Mouse (Mus musculus) lung, embryonic 16.5 days (tissue): ENCODE measurements at regions not wholly inside any gene's neighbourhood (a gene's known extent, or its start where the extent isn't known, plus 50 kb on each side); places are given as distances from the start of the nearest gene placed in this dataset.

Experiments
- ATAC-seq: fragments of 200-750 bp; cut with Nextera tagmentation; 2 replicates; pipeline ENCODE4 v1.8.0; 2017; ENCODE audit warnings: low read depth, mild to moderate bottlenecking, moderate library complexity
- H3K27ac ChIP-seq: fragments of 300-500 bp; sonication (generic); 2 replicates; pipeline ENCODE4 v1.5.1; 2014; ENCODE audit warnings: mild to moderate bottlenecking, control low read depth, low read length
- H3K27me3 ChIP-seq: fragments of 300-500 bp; sonication (generic); 2 replicates; pipeline ENCODE4 v1.6.1; 2014; ENCODE audit warnings: low read depth, low read length, mixed read lengths; ENCODE audit not compliant: control insufficient read depth, insufficient read depth
- H3K36me3 ChIP-seq: fragments of 300-500 bp; sonication (generic); 2 replicates; pipeline ENCODE4 v1.6.1; 2014; ENCODE audit warnings: low read length; ENCODE audit not compliant: control insufficient read depth, insufficient read depth
- H3K4me1 ChIP-seq: fragments of 300-500 bp; sonication (generic); replicated peaks from 2 replicates; pipeline ENCODE4 v1.6.1; 2014; ENCODE audit warnings: low read length, mixed read lengths; ENCODE audit not compliant: control insufficient read depth, insufficient read depth
- H3K4me2 ChIP-seq: fragments of 300-500 bp; sonication (generic); 2 replicates; pipeline ENCODE4 v1.6.1; 2014; ENCODE audit warnings: low read depth, low read length, control low read depth
- H3K4me3 ChIP-seq: fragments of 300-500 bp; sonication (generic); 2 replicates; pipeline ENCODE4 v1.5.1; 2014; ENCODE audit warnings: mild to moderate bottlenecking, low read length, control low read depth
- H3K9ac ChIP-seq: fragments of 300-500 bp; sonication (generic); 2 replicates; pipeline ENCODE4 v1.6.1; 2014; ENCODE audit warnings: low read length, control low read depth
- H3K9me3 ChIP-seq: fragments of 300-500 bp; sonication (generic); 2 replicates; pipeline ENCODE4 v1.6.1; 2016; ENCODE audit warnings: low read length; ENCODE audit not compliant: control insufficient read depth
- WGBS: fragments of 180-500 bp; shearing (Covaris S2); extraction: QIAGEN DNeasy Blood & Tissue Kit; methylation state at CpG from one replicate; pipeline ENCODE4 v1.1.7; 2014; 5-methylcytosine and 5-hydroxymethylcytosine counted together

DNA sequence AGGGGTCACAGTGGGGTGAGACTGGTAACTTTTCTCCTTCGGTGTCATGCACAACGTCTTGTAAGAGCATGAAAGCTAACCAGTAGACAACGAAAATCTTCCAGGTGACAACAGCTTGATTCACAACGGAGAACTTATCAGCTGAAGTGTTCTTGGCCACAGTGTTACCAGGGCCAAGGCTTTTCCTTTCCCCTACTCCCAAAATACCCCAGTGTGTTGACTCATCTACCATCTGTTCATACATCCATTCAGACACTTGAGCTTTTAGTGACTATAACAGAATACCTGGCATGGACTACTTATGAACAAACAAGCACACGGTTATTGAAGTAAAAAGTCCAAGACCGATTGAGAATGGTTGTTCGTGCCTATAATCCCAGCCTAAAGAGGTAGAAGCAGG, 122.5 kb downstream of the Rassf10 start:
- Histone ChIP-seq H3K27me3 (no peaks in the 10 kb centered on the region), H3K36me3 (no peaks in the 10 kb centered on the region), H3K9me3 (no peaks in the 10 kb centered on the region), H3K4me1 (peaks cover 3% of the 10 kb centered on the region; the same call in 1 of the 2 replicates), H3K9ac (no peak overlapping the region), H3K4me3 (no peak overlapping the region), H3K4me2 (no peak overlapping the region), H3K27ac (no peak overlapping the region)
- ATAC-seq, result no peak
- WGBS, result 75% methylated on average over 7 of the region's 7 CpGs

DNA sequence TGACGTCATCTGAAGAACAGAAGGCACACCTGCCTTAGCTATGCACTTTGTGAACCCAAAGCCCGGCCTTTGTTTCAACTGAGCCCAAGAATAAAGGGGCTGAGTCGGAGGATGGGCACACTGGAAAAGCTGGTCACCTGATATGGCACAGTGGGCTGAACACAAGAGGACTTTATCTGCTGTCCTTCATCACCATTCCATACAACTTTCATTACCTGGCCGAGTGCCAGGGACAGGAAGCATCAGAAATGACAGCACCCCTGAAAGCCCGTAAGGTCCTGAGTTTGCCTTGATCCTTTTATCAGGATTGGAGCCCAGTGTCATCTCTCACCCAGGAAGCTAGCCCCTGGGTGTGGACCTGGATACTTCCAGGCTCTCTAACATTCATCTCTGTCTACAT, 126.1 kb upstream of the Arntl start:
- Histone ChIP-seq H3K27ac (no peak overlapping the region), H3K4me2 (no peak overlapping the region), H3K9ac (no peak overlapping the region), H3K4me1 (peaks cover 3% of the 10 kb centered on the region; the same call in 1 of the 2 replicates), H3K4me3 (no peak overlapping the region), H3K27me3 (no peaks in the 10 kb centered on the region), H3K9me3 (no peaks in the 10 kb centered on the region), H3K36me3 (no peaks in the 10 kb centered on the region)
- no peak for ATAC-seq
- WGBS, result 42% methylated on average over 5 of the region's 5 CpGs

- Histone ChIP-seq H3K4me1 (peaks cover 6% of the 10 kb centered on the region; the same call in 1 of the 2 replicates), H3K27ac (no peak overlapping the region), H3K9me3 (no peaks in the 10 kb centered on the region), H3K4me3 (no peak overlapping the region), H3K4me2 (no peak overlapping the region), H3K36me3 (no peaks in the 10 kb centered on the region), H3K27me3 (no peaks in the 10 kb centered on the region), H3K9ac (no peak overlapping the region)
- ATAC-seq, result peak; percentile 80
- 47% methylated on average over 8 of the region's 8 CpGs for WGBS
These were observed 122.2 kb upstream of the Arntl start for GRCm38 (mm10) chr7:113084930-113085625.

GRCm38 (mm10) chr7:113086158-113086557, 121.1 kb upstream of the Arntl start:
- peak; percentile 42; the same call in 1 of the 2 replicates for ATAC-seq
- WGBS, result 54% methylated on average over 1 of the region's 1 CpGs

GRCm38 (mm10) chr7:113087646-113088045, 119.6 kb upstream of the Arntl start:
- no peaks in the 10 kb centered on the region for H3K27me3 ChIP-seq
- WGBS, result 74% methylated on average over 5 of the region's 5 CpGs

More at GRCm38 (mm10) chr7:113086158-113086557, 121.1 kb upstream of the Arntl start:
- Histone ChIP-seq H3K4me2 (no peak overlapping the region), H3K36me3 (no peaks in the 10 kb centered on the region), H3K4me3 (no peak overlapping the region), H3K9me3 (no peaks in the 10 kb centered on the region), H3K27ac (no peak overlapping the region), H3K4me1 (peaks cover 4% of the 10 kb centered on the region; the same call in 1 of the 2 replicates), H3K9ac (no peak overlapping the region), H3K27me3 (no peaks in the 10 kb centered on the region)

GRCm38 (mm10) chr7:113089044-113089443, 118.2 kb upstream of the Arntl start:
- no peak overlapping the region for H3K4me3 ChIP-seq
- H3K9me3 ChIP-seq, result no peaks in the 10 kb centered on the region
- no peak for ATAC-seq
- no peaks in the 10 kb centered on the region for H3K36me3 ChIP-seq
- 74% methylated on average over 4 of the region's 4 CpGs for WGBS
- no peaks in the 10 kb centered on the region for H3K27me3 ChIP-seq
- H3K27ac ChIP-seq, result no peak overlapping the region
- no peak overlapping the region for H3K9ac ChIP-seq
- H3K4me1 ChIP-seq, result 0 out of 2 replicates have a peak, but pooled peaks cover 3% of the 10 kb centered on the region
- H3K4me2 ChIP-seq, result no peak overlapping the region

More at GRCm38 (mm10) chr7:113087646-113088045, 119.6 kb upstream of the Arntl start:
- Histone ChIP-seq H3K4me3 (no peak overlapping the region), H3K9ac (no peak overlapping the region), H3K36me3 (no peaks in the 10 kb centered on the region), H3K27ac (no peak overlapping the region), H3K4me2 (no peak overlapping the region), H3K9me3 (no peaks in the 10 kb centered on the region), H3K4me1 (0 out of 2 replicates have a peak, but pooled peaks cover 3% of the 10 kb centered on the region)
- no peak for ATAC-seq

GRCm38 (mm10) chr7:113093931-113094330, 113.3 kb upstream of the Arntl start:
- Histone ChIP-seq H3K27me3 (no peaks in the 10 kb centered on the region), H3K4me3 (no peak overlapping the region), H3K4me2 (no peak overlapping the region), H3K9me3 (no peaks in the 10 kb centered on the region), H3K4me1 (no peaks in the 10 kb centered on the region), H3K36me3 (no peaks in the 10 kb centered on the region), H3K27ac (no peak overlapping the region), H3K9ac (no peak overlapping the region)
- ATAC-seq, result peak; percentile 43; the same call in 1 of the 2 replicates
- WGBS, result 41% methylated on average over 5 of the region's 5 CpGs

DNA sequence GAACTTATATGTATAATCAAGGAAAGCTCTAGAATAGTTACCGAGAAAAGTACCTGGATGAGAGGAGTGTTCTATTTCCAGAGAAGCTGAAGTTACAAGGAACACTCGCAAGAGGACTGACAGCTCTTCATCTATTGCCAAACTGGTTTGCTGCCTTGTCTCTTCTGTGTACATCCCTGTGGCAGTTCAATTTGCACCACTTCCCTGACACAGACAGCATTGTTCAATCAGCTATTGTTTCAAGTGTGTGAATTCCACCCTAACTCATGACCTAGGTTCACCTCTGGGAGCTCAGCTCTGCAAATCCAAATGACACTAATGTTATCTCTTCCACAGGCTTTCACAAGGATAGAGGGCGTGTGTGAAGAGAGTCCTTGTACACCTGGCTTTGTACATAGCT, 112.2 kb upstream of the Arntl start:
- no peaks in the 10 kb centered on the region for H3K36me3 ChIP-seq
- 67% methylated on average over 3 of the region's 3 CpGs for WGBS
- H3K27ac ChIP-seq, result no peak overlapping the region
- H3K4me3 ChIP-seq, result no peak overlapping the region
- H3K4me2 ChIP-seq, result no peak overlapping the region
- no peaks in the 10 kb centered on the region for H3K9me3 ChIP-seq
- H3K9ac ChIP-seq, result no peak overlapping the region
- no peak for ATAC-seq
- H3K27me3 ChIP-seq, result no peaks in the 10 kb centered on the region
- no peaks in the 10 kb centered on the region for H3K4me1 ChIP-seq

- Histone ChIP-seq H3K4me1 (peaks cover 6% of the 10 kb centered on the region), H3K27me3 (no peaks in the 10 kb centered on the region), H3K4me2 (no peak overlapping the region), H3K36me3 (no peaks in the 10 kb centered on the region), H3K9me3 (no peaks in the 10 kb centered on the region), H3K27ac (no peak overlapping the region), H3K4me3 (no peak overlapping the region), H3K9ac (no peak overlapping the region)
- 88% methylated on average over 7 of the region's 7 CpGs for WGBS
- no peak for ATAC-seq
These were observed 103.0 kb upstream of the Arntl start for GRCm38 (mm10) chr7:113104265-113104664.
